Mouse (Mus musculus): ENCODE data around the gene Creb3l1. TPM values are rescaled to one million over a fixed set of nuclear protein-coding genes. Genes with fewer than 3 reads are reported as not detected.
A peak's percentile ranks its signal among the peaks of the same experiment; 100 is the strongest.

Gene Creb3l1
- polyA plus RNA-seq, 1 experiment: 10.9 TPM

DNA sequence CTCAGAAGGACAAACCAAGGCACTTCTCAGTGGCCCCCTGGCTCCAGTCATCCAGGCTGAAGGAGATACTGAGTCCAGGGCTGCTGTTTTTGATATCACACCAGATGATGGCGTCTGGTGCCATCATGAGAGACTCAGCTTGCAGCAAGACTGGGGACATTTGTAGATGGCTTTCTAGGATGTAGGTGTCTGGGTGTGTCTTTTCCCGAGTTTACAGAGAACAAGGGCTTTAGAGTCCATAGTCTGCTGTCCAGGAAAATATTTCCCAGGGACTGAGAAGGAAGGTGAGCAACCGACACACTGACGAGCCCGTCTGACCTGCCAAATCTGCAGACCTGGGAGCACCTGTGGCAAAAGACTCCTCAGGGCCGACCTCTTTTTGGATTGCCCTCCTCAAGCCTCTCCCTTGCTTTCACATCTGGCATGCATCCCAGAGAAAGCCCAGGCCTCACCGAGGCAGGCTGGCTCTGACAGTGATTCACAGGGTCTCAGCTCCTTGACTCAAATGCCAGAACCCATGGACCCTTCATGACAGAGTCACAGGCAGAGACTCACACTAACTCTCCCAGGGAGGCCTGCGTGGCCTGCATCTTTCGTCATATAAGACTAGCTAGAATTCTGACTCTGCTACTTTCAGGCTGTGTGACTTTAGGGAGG is 23.9 kb upstream of the Creb3l1 start:
- TF ChIP-seq POLR2A (IDR thresholded peaks at IDR 0.05; ENCODE audit: insufficient read depth, low read length) (no peak), EP300 (IDR thresholded peaks at IDR 0.05; ENCODE audit: insufficient read depth, low read depth, low read length) (no peak), CTCF (IDR thresholded peaks at IDR 0.05; ENCODE audit: low read depth, low read length) (no peak)
- H3K36me3 ChIP-seq (ENCODE audit: control insufficient read depth, insufficient read depth, low read length, poor library complexity, severe bottlenecking): no peaks in the 10 kb centered on the region

DNA sequence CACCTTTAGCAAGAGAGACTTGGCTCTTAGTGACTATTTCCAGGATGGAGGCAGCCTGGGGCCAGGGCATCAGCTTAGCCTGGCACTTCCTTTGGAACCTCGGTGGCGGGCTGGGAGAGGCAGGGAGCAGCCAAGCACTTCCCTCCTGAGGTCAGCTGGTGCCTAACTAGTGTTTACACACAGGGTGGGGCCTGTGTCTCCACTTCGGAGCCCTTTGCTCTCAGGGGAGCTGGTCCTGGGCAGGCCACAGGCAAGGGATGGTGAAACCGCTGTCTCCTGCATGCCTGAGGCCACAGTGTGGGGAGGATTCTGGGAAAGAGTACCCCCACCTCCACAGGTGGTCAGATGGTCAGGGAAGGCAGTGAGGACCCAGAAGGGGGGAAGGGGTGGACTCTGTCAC is 23.3 kb upstream of the Creb3l1 start:
- Histone ChIP-seq H3K27ac (ENCODE audit: insufficient read depth, low read length) (no peak overlapping the region), H3K27me3 (ENCODE audit: control insufficient read depth, insufficient read depth, low read length, poor library complexity, severe bottlenecking) (no peaks in the 10 kb centered on the region), H3K36me3 (ENCODE audit: control insufficient read depth, insufficient read depth, low read length, poor library complexity, severe bottlenecking) (no peaks in the 10 kb centered on the region), H3K9me3 (replicated peaks; ENCODE audit: control insufficient read depth, insufficient read depth, low read length, poor library complexity, severe bottlenecking) (no peaks in the 10 kb centered on the region), H3K9ac (ENCODE audit: low read depth, poor library complexity, severe bottlenecking) (no peak overlapping the region), H3K4me3 (ENCODE audit: low read depth, low read length) (no peak overlapping the region), H3K4me1 (ENCODE audit: control insufficient read depth, insufficient read depth, low read length) (no peaks in the 10 kb centered on the region)
- TF ChIP-seq POLR2A (IDR thresholded peaks at IDR 0.05; ENCODE audit: insufficient read depth, low read length): no peak
- no peak for TF ChIP-seq EP300 (IDR thresholded peaks at IDR 0.05; ENCODE audit: insufficient read depth, low read depth, low read length)
- no peak for TF ChIP-seq CTCF (IDR thresholded peaks at IDR 0.05; ENCODE audit: low read depth, low read length)

More for the DNA sequence above, 23.9 kb upstream of the Creb3l1 start:
- H3K4me3 ChIP-seq (ENCODE audit: low read depth, low read length): no peak overlapping the region
- no peaks in the 10 kb centered on the region for H3K27me3 ChIP-seq (ENCODE audit: control insufficient read depth, insufficient read depth, low read length, poor library complexity, severe bottlenecking)
- H3K9ac ChIP-seq (ENCODE audit: low read depth, poor library complexity, severe bottlenecking): no peak overlapping the region
- H3K4me1 ChIP-seq (ENCODE audit: control insufficient read depth, insufficient read depth, low read length): no peaks in the 10 kb centered on the region
- H3K27ac ChIP-seq (ENCODE audit: insufficient read depth, low read length): no peak overlapping the region
- no peaks in the 10 kb centered on the region for H3K9me3 ChIP-seq (replicated peaks; ENCODE audit: control insufficient read depth, insufficient read depth, low read length, poor library complexity, severe bottlenecking)

DNA sequence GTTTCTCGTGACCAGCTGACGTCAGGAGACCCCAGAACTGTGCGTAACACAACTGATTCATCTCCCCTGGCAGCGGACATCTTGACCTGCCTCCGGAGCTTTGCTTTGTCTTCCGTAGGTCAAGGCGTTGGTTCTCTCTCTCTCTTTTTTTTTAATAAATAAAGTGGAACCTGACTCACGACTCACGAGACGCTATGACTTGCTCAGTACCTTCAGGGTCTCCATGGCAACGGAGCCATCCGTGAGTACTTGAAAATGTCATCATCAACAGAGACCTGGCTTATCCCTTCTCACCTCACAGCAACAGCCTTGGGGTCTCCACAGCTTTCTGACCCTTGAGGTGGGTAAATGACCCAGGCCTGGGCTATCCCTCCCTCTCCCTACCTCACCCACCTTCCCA is 19.0 kb upstream of the Creb3l1 start:
- Histone ChIP-seq H3K27me3 (ENCODE audit: control insufficient read depth, insufficient read depth, low read length, poor library complexity, severe bottlenecking) (no peaks in the 10 kb centered on the region), H3K4me3 (ENCODE audit: low read depth, low read length) (no peak overlapping the region), H3K4me1 (ENCODE audit: control insufficient read depth, insufficient read depth, low read length) (peaks cover 1% of the 10 kb centered on the region), H3K9ac (ENCODE audit: low read depth, poor library complexity, severe bottlenecking) (no peak overlapping the region), H3K36me3 (ENCODE audit: control insufficient read depth, insufficient read depth, low read length, poor library complexity, severe bottlenecking) (no peaks in the 10 kb centered on the region), H3K27ac (ENCODE audit: insufficient read depth, low read length) (no peak overlapping the region), H3K9me3 (replicated peaks; ENCODE audit: control insufficient read depth, insufficient read depth, low read length, poor library complexity, severe bottlenecking) (no peaks in the 10 kb centered on the region)
- TF ChIP-seq POLR2A (IDR thresholded peaks at IDR 0.05; ENCODE audit: insufficient read depth, low read length) (no peak), CTCF (IDR thresholded peaks at IDR 0.05; ENCODE audit: low read depth, low read length) (no peak), EP300 (IDR thresholded peaks at IDR 0.05; ENCODE audit: insufficient read depth, low read depth, low read length) (no peak)

DNA sequence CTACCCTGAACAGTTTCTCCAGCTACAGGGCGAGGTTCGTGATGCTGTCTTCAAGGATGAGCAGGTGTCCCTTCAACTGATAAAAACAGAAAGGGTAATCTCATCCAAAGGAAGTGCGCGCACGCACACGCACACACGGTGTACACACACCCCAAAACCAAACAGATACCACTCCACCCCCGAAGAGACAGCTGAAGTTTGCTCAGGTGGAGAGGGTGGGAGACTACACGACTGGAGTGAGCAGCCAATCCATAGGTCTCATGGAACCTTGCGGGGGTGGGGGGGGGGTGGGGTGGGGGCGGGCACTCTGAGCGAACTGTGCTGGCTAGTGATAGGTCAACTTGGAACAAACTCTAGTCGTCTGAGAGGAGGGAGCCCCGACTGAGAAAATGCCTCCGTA is 17.2 kb upstream of the Creb3l1 start:
- Histone ChIP-seq H3K36me3 (ENCODE audit: control insufficient read depth, insufficient read depth, low read length, poor library complexity, severe bottlenecking) (no peaks in the 10 kb centered on the region), H3K27me3 (ENCODE audit: control insufficient read depth, insufficient read depth, low read length, poor library complexity, severe bottlenecking) (no peaks in the 10 kb centered on the region), H3K9me3 (replicated peaks; ENCODE audit: control insufficient read depth, insufficient read depth, low read length, poor library complexity, severe bottlenecking) (no peaks in the 10 kb centered on the region), H3K4me3 (ENCODE audit: low read depth, low read length) (peak overlapping the region; percentile 74), H3K9ac (ENCODE audit: low read depth, poor library complexity, severe bottlenecking) (0 out of 2 replicates have a peak overlapping the region, but pooled peaks have one; percentile 32), H3K27ac (ENCODE audit: insufficient read depth, low read length) (no peak overlapping the region), H3K4me1 (ENCODE audit: control insufficient read depth, insufficient read depth, low read length) (peaks cover 1% of the 10 kb centered on the region)
- TF ChIP-seq CTCF (IDR thresholded peaks at IDR 0.05; ENCODE audit: low read depth, low read length) (no peak), EP300 (IDR thresholded peaks at IDR 0.05; ENCODE audit: insufficient read depth, low read depth, low read length) (no peak), POLR2A (IDR thresholded peaks at IDR 0.05; ENCODE audit: insufficient read depth, low read length) (no peak)

DNA sequence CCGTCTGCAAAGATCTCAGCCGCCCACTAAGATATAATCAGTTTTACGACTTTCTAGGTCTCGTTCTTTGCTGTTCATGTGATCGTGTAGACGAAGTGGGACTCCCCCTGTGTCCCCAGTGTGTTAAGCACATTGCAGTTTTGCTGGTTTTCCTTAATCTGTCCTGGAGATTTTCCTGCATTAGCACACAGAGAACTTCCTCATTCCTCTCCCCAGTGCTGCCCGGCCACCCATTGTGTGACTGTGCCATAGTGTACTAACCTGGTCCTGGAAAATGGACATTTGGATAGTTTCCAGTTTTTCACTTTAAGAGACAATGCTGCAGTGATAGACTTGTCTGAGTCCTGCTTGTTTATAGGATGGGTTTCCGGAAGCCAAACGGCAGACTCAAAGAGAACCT is 10.0 kb upstream of the Creb3l1 start:
- Histone ChIP-seq H3K4me1 (ENCODE audit: control insufficient read depth, insufficient read depth, low read length) (no peaks in the 10 kb centered on the region), H3K4me3 (ENCODE audit: low read depth, low read length) (no peak overlapping the region), H3K9me3 (replicated peaks; ENCODE audit: control insufficient read depth, insufficient read depth, low read length, poor library complexity, severe bottlenecking) (no peaks in the 10 kb centered on the region), H3K27me3 (ENCODE audit: control insufficient read depth, insufficient read depth, low read length, poor library complexity, severe bottlenecking) (no peaks in the 10 kb centered on the region), H3K36me3 (ENCODE audit: control insufficient read depth, insufficient read depth, low read length, poor library complexity, severe bottlenecking) (no peaks in the 10 kb centered on the region), H3K27ac (ENCODE audit: insufficient read depth, low read length) (no peak overlapping the region), H3K9ac (ENCODE audit: low read depth, poor library complexity, severe bottlenecking) (no peak overlapping the region)
- TF ChIP-seq CTCF (IDR thresholded peaks at IDR 0.05; ENCODE audit: low read depth, low read length): no peak
- TF ChIP-seq POLR2A (IDR thresholded peaks at IDR 0.05; ENCODE audit: insufficient read depth, low read length): no peak
- no peak for TF ChIP-seq EP300 (IDR thresholded peaks at IDR 0.05; ENCODE audit: insufficient read depth, low read depth, low read length)

DNA sequence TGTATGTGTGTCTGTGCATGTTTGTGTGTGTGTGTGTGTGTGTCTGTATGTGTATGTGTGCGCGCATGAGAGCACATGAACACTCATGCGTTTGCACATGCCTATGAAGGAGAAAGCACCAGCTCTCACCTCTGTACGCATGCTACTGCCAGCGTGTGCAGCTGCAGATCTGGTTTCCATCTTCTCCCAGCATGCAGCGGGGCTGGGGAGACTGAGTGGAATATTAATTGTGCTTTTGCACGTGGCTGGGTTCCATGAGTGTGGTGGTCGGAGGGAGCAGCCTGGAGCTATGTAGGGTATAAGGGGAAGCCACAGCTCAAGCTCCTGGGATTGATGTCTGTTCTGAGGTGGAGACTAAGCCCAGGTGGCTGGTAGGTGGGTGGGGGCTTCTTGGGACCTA is 6.3 kb upstream of the Creb3l1 start:
- no peaks in the 10 kb centered on the region for H3K9me3 ChIP-seq (replicated peaks; ENCODE audit: control insufficient read depth, insufficient read depth, low read length, poor library complexity, severe bottlenecking)
- no peaks in the 10 kb centered on the region for H3K27me3 ChIP-seq (ENCODE audit: control insufficient read depth, insufficient read depth, low read length, poor library complexity, severe bottlenecking)
- no peak overlapping the region for H3K27ac ChIP-seq (ENCODE audit: insufficient read depth, low read length)
- no peak overlapping the region for H3K4me3 ChIP-seq (ENCODE audit: low read depth, low read length)
- H3K36me3 ChIP-seq (ENCODE audit: control insufficient read depth, insufficient read depth, low read length, poor library complexity, severe bottlenecking): no peaks in the 10 kb centered on the region
- H3K4me1 ChIP-seq (ENCODE audit: control insufficient read depth, insufficient read depth, low read length): peaks cover 2% of the 10 kb centered on the region
- H3K9ac ChIP-seq (ENCODE audit: low read depth, poor library complexity, severe bottlenecking): no peak overlapping the region
- TF ChIP-seq POLR2A (IDR thresholded peaks at IDR 0.05; ENCODE audit: insufficient read depth, low read length): no peak
- TF ChIP-seq EP300 (IDR thresholded peaks at IDR 0.05; ENCODE audit: insufficient read depth, low read depth, low read length): no peak
- TF ChIP-seq CTCF (IDR thresholded peaks at IDR 0.05; ENCODE audit: low read depth, low read length): no peak
